Mouse (Mus musculus): ENCODE measurements around the gene Sult6b2. TPM values are rescaled to one million over a fixed set of nuclear protein-coding genes. Genes with fewer than 3 reads are reported as not detected.

Gene Sult6b2
- polyA plus RNA-seq (2012), result not detected in 2 replicates

DNA sequence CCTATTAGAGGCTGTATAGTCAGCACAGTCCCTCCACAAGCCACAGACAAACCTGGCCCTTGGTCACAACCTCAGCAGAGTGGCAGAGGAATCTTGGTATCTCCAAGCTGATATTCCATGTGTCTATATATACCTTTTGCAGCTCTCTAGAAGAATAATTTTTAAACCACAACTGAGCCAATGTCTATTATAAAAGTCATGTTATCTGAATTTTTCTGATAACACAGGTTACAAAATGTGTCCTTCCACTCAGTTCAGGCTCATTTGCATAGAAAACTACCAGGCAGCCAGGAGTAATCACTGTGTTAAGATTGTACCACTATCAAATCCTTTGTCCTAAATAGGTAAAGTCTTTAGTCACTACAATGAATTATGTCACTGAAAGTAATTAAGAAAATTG, at the start of gene Sult6b2:
TSS of gene Sult6b2 (minus strand) at position 101 of the 400 bp plus-strand sequence.
- TF ChIP-seq GATA1 (IDR thresholded peaks at IDR 0.05; ENCODE audit: low read length), result no peak

DNA sequence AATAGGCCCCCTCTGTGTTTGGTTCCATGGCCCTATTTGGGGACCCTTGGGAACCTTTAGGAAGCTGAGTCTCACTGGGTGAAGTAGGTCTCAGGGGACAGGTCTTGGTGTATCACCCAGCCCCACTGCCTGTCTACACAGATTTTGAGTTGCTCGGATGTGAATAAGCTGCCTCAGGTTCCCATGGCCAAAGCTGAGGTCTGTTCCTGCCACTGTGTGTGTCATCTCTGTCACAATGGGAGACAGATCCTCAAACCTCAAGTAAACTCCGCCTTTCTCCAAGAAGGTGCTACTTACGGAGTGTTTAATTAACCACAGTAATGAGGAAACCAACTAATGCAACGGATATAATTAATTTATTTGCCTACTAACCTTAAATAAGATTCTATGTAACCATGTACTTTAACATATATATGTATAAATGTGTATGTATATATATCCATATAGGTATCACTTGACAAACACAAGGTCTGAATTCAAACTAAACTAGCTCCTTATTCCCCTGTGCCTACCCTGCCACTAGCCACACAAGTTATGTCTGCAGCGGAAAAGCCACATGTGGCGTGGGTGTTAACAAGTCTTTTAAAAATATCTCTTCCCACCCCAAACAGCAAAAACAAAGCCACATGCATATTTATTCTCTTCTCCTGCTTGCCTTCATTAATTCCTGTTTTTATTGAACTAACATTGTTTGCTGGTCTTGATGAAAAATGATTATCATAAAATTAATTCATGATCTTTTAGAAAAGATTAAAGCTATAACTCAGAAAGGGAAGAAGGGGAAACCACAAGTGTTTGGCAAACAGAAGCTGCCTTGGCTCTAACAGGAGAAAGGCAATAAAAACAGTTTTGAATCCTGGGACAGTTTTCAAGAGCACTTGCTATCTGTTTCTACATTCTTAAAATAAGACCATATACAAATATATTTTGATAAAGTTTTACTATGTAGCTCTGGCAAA, 48.4 kb upstream of the Sult6b2 start:
- TF ChIP-seq GATA1 (IDR thresholded peaks at IDR 0.05; ENCODE audit: low read length), result no peak

DNA sequence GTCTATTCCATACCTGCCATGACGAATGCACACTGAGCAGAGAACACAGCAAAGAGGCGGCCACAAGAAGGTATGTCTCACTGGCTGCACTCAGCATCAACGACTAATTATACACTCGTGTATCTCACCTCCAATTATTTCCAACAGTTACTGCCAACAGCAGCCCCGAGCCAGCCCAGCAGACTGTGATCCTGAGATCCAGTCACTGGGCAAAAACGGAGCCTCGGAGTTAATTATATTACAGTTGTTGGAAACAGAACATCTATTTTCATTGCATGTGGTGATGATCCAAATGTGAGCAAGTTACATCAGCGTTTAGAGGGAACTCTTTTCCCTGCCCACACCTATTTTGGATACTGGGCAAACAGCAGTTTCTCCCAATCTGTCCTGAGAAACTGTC, 46.1 kb upstream of the Sult6b2 start:
- no peak for TF ChIP-seq GATA1 (IDR thresholded peaks at IDR 0.05; ENCODE audit: low read length)

DNA sequence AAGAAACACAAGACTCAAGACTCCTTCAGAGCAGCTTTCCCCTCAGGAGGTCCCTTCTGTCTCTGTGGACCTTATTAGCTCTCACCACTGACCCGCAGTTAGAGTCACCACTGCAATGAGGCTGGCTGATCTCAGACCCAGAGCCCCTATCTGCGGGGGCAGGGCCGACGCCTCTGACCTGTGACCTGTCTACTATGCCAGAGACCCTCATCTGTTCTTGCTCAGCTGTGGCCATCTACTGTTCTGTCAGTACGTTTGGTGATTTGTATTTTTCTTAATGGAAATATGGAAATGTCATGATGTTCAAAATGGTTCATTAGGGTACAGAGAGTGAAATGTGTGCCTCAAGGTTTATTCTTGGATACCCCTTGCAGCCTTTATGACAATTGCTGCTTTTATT, 45.0 kb upstream of the Sult6b2 start:
- TF ChIP-seq GATA1 (IDR thresholded peaks at IDR 0.05; ENCODE audit: low read length), result no peak

DNA sequence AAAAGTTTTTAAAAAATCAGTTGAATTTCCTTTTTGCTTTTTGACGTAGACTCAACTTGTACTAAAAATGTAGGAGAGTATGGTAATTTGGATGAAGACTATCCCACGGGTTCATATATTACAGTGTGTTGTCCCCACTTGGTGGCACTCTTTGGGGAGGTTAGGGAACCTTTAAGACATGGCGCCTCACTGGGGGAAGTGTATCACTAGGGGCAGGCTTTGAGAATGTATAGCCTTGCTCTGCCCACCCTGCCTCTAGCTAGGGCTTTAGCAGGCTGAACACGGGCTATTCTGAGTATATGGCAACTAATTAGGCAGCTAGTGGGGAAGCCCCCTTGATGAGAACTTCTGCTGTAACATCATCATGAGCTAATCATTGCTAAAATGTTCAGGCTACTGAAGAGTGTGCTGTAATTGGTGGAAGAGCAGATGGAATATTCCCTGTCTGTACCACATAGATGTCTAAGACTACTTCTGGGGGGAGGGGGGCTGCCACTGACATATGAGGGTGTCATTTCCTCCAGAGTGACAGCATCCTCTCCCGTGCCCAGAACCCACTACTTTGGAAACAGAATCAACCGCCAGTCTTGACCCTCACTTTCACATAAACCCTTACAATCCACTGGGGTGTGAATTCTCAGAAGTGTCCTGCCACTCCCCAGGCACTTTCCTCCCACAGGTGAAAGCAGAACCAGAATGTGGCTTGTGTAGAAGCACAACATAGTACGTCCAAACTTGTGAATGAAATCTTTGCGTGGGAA, 43.8 kb upstream of the Sult6b2 start:
- no peak for TF ChIP-seq GATA1 (IDR thresholded peaks at IDR 0.05; ENCODE audit: low read length)

DNA sequence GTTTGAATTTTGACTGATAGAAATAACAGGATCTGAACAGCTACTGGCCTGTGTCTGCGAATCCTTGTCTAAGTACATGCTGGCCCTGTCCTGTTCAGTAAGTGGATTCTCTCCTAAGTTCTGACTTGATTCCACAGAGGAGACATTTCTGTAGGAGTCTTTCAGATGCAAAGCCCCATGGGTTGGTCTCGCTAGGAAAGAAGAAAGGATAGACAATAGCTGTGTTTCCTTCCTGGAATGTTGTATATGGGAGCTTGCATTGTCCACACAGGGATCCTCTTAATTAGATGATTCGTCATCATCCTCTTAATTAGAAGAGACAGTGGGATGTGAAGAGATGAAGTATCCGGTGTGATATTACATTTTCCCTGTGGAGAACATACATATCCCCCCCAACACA, 42.6 kb upstream of the Sult6b2 start:
- TF ChIP-seq GATA1 (IDR thresholded peaks at IDR 0.05; ENCODE audit: low read length), result no peak

- no peak for TF ChIP-seq GATA1 (IDR thresholded peaks at IDR 0.05; ENCODE audit: low read length)
Observed at GRCm38 (mm10) chr6:142845066-142845465, 40.8 kb upstream of the Sult6b2 start.

DNA sequence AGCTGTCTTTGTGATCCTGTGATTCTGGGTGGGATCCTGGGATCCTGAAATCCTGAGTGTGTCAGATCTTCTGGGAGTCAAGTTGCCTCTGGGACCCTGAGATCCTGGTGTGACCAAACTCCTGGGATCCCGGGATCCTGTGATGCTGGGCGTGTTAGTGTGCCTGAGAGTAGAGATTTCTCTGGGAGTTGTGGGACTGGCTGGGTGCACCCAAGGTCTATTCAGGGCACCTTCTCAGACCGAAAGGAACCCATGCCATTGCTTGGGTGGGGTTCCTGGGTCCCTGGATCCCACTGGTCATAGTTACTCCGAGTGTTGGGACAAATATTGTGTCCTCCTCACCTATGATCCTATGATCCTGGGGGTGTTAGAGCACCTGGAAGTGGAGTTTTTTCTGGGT, 39.8 kb upstream of the Sult6b2 start:
- TF ChIP-seq GATA1 (IDR thresholded peaks at IDR 0.05; ENCODE audit: low read length), result no peak

DNA sequence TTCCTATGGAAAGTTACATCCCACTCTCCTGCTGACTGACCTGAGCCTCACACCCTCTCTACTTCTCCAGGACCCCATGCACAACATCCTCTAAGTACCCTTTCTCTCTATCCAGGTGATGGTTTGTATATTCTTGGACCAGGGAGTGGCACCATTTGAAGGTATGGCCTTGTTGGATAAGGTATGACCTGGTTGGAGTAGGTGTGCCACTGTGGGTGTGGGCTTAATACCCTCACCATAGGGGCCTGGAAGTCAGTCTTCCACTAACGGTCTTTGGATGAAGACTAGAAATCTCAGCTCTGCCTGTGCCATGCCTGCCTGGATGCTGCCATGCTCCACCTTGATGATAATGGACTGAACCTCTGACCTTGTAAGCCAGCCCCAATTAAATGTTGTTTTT, 34.2 kb upstream of the Sult6b2 start:
- no peak for TF ChIP-seq GATA1 (IDR thresholded peaks at IDR 0.05; ENCODE audit: low read length)

GRCm38 (mm10) chr6:142837326-142837725, 33.0 kb upstream of the Sult6b2 start:
- TF ChIP-seq GATA1 (IDR thresholded peaks at IDR 0.05; ENCODE audit: low read length), result no peak

GRCm38 (mm10) chr6:142835726-142836125, 31.4 kb upstream of the Sult6b2 start:
- no peak for TF ChIP-seq GATA1 (IDR thresholded peaks at IDR 0.05; ENCODE audit: low read length)

DNA sequence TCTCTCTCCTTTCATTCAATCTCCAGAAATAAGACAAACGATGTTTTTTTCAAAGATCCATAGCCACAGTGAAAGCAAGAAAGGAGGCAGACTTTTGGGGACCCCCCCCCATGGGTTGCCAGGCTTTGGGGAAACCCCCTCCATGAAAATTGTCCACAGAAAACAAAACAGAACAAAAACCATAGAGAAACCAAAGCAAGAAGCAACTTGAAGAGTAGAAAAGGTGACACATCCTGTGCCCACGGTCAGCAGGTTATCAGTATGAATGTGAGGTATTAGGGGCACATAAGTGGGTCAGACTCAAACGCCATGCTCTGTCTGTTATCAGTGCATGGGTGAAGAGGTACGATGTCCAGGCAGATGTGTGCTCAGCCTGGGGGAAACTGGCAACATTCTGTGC, 30.6 kb upstream of the Sult6b2 start:
- no peak for TF ChIP-seq GATA1 (IDR thresholded peaks at IDR 0.05; ENCODE audit: low read length)

DNA sequence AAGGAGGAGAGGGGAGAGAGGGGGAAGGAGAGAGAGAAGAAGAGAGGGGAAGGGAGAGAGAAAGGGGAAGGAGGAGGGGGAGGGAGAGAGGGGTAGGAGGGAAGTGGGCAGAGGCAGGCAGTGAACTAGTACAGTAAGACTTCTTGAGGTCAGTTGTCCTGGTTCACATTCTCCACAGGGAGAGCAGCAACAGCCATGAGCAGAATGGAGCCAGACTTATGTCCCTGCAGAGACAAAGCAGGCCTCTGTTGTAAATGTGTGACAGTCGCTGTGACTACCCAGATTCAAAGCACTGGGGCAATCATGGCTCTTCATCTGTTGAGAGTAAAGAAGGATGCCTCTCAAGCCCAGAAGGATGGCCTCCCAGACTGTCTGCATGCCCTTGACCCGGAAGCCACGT, 27.4 kb upstream of the Sult6b2 start:
- TF ChIP-seq GATA1 (IDR thresholded peaks at IDR 0.05; ENCODE audit: low read length), result no peak

DNA sequence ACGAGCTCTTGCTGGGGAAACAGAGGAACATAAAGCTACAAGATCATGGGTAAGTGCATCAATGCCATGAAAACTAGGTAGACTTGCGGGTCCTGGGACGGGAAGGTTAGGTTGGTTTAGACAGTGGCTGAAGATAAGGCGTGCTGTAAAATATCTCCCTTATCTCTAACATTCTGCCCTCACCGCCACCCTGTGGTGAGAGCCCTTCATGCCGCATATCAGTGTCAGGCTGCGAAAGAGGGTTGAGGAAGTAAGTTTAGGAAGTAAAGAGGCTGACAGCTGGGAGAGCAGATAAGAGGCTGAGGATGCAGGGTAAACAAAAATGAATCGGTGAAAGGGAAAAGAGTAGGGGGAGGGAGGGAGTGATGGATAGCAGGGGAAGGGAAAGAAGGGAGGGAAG, 26.9 kb upstream of the Sult6b2 start:
- peak; percentile 97 for TF ChIP-seq GATA1 (IDR thresholded peaks at IDR 0.05; ENCODE audit: low read length)

DNA sequence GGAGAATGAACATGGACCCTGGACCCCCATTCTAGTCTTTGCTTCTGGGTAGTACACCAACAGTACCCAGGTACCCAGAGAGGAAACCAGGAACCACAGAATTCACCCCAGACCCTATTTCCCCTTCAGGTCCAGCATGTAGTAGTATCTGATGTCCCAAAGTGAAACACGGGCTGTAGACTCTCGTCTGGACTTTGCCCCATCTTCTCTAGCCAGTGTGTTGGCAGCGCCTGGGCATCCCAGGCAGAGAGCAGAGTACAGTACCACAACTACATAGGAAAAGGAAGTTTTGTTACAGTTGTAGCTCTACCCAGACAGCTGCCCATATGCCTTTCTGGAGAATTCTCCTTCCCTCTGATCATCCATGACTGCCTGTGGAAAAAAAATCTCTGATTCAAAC, 25.9 kb upstream of the Sult6b2 start:
- no peak for TF ChIP-seq GATA1 (IDR thresholded peaks at IDR 0.05; ENCODE audit: low read length)

GRCm38 (mm10) chr6:142825449-142825848, 21.1 kb upstream of the Sult6b2 start:
- TF ChIP-seq GATA1 (IDR thresholded peaks at IDR 0.05; ENCODE audit: low read length), result no peak

Data from G1E-ER4 (cell line).